Mouse (Mus musculus) hindbrain, embryonic 13.5 days (tissue): ENCODE measurements around the gene Zim1. TPM values are rescaled to one million over a fixed set of nuclear protein-coding genes. Genes with fewer than 3 reads are reported as not detected.

Experiments
- ATAC-seq: fragments of 200-750 bp; cut with Nextera tagmentation; 2 replicates; pipeline ENCODE4 v1.8.0; 2017; ENCODE audit warnings: moderate TSS enrichment; ENCODE audit not compliant: low FRiP score
- H3K27ac ChIP-seq: fragments of 300-500 bp; sonication (generic); 2 replicates; pipeline ENCODE4 v1.5.1; 2015; ENCODE audit warnings: inconsistent platforms, mild to moderate bottlenecking, moderate library complexity
- H3K27me3 ChIP-seq: fragments of 300-500 bp; sonication (generic); 2 replicates; pipeline ENCODE4 v1.6.1; 2015; ENCODE audit warnings: mild to moderate bottlenecking, inconsistent platforms
- H3K36me3 ChIP-seq: fragments of 300-500 bp; sonication (generic); 2 replicates; pipeline ENCODE4 v1.6.1; 2015; ENCODE audit warnings: mild to moderate bottlenecking, inconsistent platforms
- H3K4me1 ChIP-seq: fragments of 300-500 bp; sonication (generic); replicated peaks from 2 replicates; pipeline ENCODE4 v1.6.1; 2015; ENCODE audit warnings: inconsistent platforms
- H3K4me2 ChIP-seq: fragments of 300-500 bp; sonication (generic); 2 replicates; pipeline ENCODE4 v1.6.1; 2015; ENCODE audit warnings: inconsistent platforms, mild to moderate bottlenecking, moderate library complexity
- H3K4me3 ChIP-seq: fragments of 300-500 bp; sonication (generic); 2 replicates; pipeline ENCODE4 v1.5.1; 2015; ENCODE audit warnings: mild to moderate bottlenecking, inconsistent platforms
- H3K9ac ChIP-seq: fragments of 300-500 bp; sonication (generic); 2 replicates; pipeline ENCODE4 v1.6.1; 2015; ENCODE audit warnings: mild to moderate bottlenecking, inconsistent platforms
- H3K9me3 ChIP-seq: fragments of 300-500 bp; sonication (generic); 2 replicates; pipeline ENCODE4 v1.6.1; 2016; ENCODE audit warnings: inconsistent platforms
- WGBS: fragments of 180-500 bp; shearing (Covaris S2); methylation state at CpG from one replicate; pipeline ENCODE4 v1.1.7; 2015; 5-methylcytosine and 5-hydroxymethylcytosine counted together
- polyA plus RNA-seq: library from polyadenylated mRNA; unstranded; fragments of >200 nt; fragmentation: Nextera tagmentation; extraction: Ambion mirVana; gene quantifications from 2 replicates; pipeline ENCODE4 v1.2.1, GENCODE M21; 2015

The Zim1 gene
- polyA plus RNA-seq, 1 experiment from 2014 or later = 2.6 TPM

DNA sequence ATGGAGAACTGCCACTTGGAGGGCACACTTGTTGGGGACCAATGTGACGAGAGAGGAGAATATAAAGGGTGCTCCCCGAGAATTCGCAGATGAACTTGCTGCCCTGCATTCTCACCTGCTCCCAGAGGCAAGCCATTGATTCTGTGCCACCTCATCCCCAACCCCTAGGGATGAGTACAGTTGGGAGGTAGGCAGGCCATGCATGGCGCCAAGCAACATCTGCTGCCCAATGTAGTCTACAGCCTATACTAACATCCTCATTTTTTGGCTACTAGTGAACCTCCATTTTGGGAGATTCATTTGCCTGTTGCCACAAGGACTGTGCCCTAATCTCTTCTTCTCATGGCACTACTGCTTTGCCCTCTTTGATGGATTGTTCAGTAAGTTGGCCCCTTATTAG lies 59.5 kb downstream of the Zim1 start:
- H3K36me3 ChIP-seq = no peaks in the 10 kb centered on the region
- no peak overlapping the region for H3K9ac ChIP-seq
- H3K4me1 ChIP-seq = no peaks in the 10 kb centered on the region
- WGBS = 97% methylated on average over 4 of the region's 4 CpGs
- H3K27me3 ChIP-seq = no peaks in the 10 kb centered on the region
- H3K27ac ChIP-seq = no peak overlapping the region
- no peak overlapping the region for H3K4me2 ChIP-seq
- peaks cover 13% of the 10 kb centered on the region for H3K9me3 ChIP-seq
- no peak overlapping the region for H3K4me3 ChIP-seq
- ATAC-seq = no peak

DNA sequence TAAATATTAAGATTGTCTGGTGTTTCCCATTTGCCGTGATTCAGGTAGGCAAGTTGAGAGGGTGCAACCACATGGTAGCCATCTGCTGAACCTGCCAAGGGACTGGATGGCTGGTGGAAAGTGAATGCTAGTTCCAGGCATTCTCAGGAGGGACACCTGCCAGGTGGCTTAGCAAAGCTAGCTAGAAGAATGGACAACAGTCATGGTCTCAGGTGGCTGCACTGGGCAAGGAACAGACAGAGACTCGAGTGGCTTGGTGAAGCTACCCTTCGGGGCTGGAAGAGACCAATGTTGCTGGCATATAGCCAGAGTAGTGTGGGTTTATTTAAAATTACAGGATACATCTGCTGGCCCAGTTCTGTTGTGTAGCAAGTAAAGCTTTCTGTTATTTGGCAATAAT lies 60.4 kb downstream of the Zim1 start:
- Histone ChIP-seq H3K36me3 (no peaks in the 10 kb centered on the region), H3K4me3 (no peak overlapping the region), H3K4me1 (no peaks in the 10 kb centered on the region), H3K27me3 (no peaks in the 10 kb centered on the region), H3K9ac (no peak overlapping the region), H3K9me3 (peaks cover 13% of the 10 kb centered on the region), H3K27ac (no peak overlapping the region), H3K4me2 (no peak overlapping the region)
- 84% methylated on average over 3 of the region's 3 CpGs for WGBS
- no peak for ATAC-seq

Other genes with a start within 250 kb of the Zim1 start
- 0.03 TPM in 1 of 2 replicates, not detected in the other for gene Olfr1336, start 240.3 kb downstream of the Zim1 start, polyA plus RNA-seq
- gene Olfr1346, start 229.3 kb downstream of the Zim1 start, polyA plus RNA-seq = not detected in 2 replicates
- not detected in 2 replicates for gene Olfr5, start 209.5 kb downstream of the Zim1 start, polyA plus RNA-seq
- not detected in 2 replicates for gene Olfr1347, start 196.7 kb downstream of the Zim1 start, polyA plus RNA-seq
- not detected in 2 replicates for gene Olfr1348, start 187.7 kb downstream of the Zim1 start, polyA plus RNA-seq
- not detected in 2 replicates for gene Olfr1349, start 173.5 kb downstream of the Zim1 start, polyA plus RNA-seq
- gene Olfr1350, start 131.6 kb downstream of the Zim1 start, polyA plus RNA-seq = not detected in 2 replicates
- gene Peg3, start 34.0 kb upstream of the Zim1 start, polyA plus RNA-seq = 69.9 and 77.2 TPM in 2 replicates
- gene Usp29, start 34.1 kb upstream of the Zim1 start, polyA plus RNA-seq = 28.7 and 30.2 TPM in 2 replicates